Comparison of ENCODE assay signal across 17 mouse cellular contexts in genomic region chr8:121403821-121404220, GRCm38 (mm10).
"Had no signal": no experiment of that assay in that cellular context is flagged by ENCODE, and none has a peak within 500 bp of the region (broad histone marks: within the 10 kb centered on the region; RNA-seq: fewer than 3 reads in every experiment).

No protein-coding gene starts in this region.

- H3K4me3 ChIP-seq: midbrain, embryonic 10.5 days; midbrain, embryonic 12.5 days; myocyte; neural tube, embryonic 13.5 days; neural tube, embryonic 15.5 days; stomach, embryonic 15.5 days had no signal

- H3K9me3 ChIP-seq: midbrain, embryonic 12.5 days; neural tube, embryonic 13.5 days; neural tube, embryonic 15.5 days; stomach, embryonic 15.5 days had no signal

- H3K36me3 ChIP-seq: midbrain, embryonic 10.5 days; midbrain, embryonic 12.5 days; neural tube, embryonic 13.5 days; neural tube, embryonic 15.5 days; stomach, embryonic 15.5 days had no signal

- DNase-seq: lung, adult 18-20 months; lung, embryonic 14.5 days; lung, postnatal 10 days; lung, postnatal 4 days; midbrain, embryonic 14.5 days; right cerebral cortex, postnatal 14 days; thymus, adult 2 months; thymus, postnatal 25 days; thymus, postnatal 4 days had no signal

- ATAC-seq: midbrain, embryonic 16.5 days had no signal

- H3K9ac ChIP-seq: lung, embryonic 14.5 days; midbrain, embryonic 12.5 days; neural tube, embryonic 13.5 days; neural tube, embryonic 15.5 days; stomach, embryonic 15.5 days had no signal

- H3K4me2 ChIP-seq: lung, embryonic 14.5 days; midbrain, embryonic 12.5 days; neural tube, embryonic 13.5 days; neural tube, embryonic 15.5 days; stomach, embryonic 15.5 days had no signal

- H3K27ac ChIP-seq: midbrain, embryonic 10.5 days; midbrain, embryonic 12.5 days; neural tube, embryonic 13.5 days; neural tube, embryonic 15.5 days; stomach, embryonic 15.5 days; stomach, postnatal 0 days had no signal

- H3K4me1 ChIP-seq: midbrain, embryonic 12.5 days; neural tube, embryonic 15.5 days; stomach, embryonic 15.5 days had no signal
